Mouse (Mus musculus) heart, embryonic 11.5 days (tissue): ENCODE data around the gene Ccna1. TPM values are rescaled to one million over a fixed set of nuclear protein-coding genes. Genes with fewer than 3 reads are reported as not detected.

Experiments used
- ATAC-seq: fragments of 200-750 bp; cut with Nextera tagmentation; replicated peaks from 2 replicates; pipeline ENCODE4 v1.8.0; 2017; ENCODE audit warnings: moderate library complexity; ENCODE audit not compliant: insufficient number of reproducible peaks, low FRiP score, low TSS enrichment
- H3K27ac ChIP-seq: fragments of 300-500 bp; sonication (generic); 2 replicates; pipeline ENCODE4 v1.5.1; 2014; ENCODE audit warnings: mild to moderate bottlenecking, low read depth, low read length
- H3K27me3 ChIP-seq: fragments of 300-500 bp; sonication (generic); 2 replicates; pipeline ENCODE4 v1.6.1; 2014; ENCODE audit warnings: mild to moderate bottlenecking, low read length, mixed read lengths; ENCODE audit not compliant: control insufficient read depth, insufficient read depth
- H3K36me3 ChIP-seq: fragments of 300-500 bp; sonication (generic); 2 replicates; pipeline ENCODE4 v1.6.1; 2014; ENCODE audit warnings: mild to moderate bottlenecking, low read length, moderate library complexity, mixed read lengths; ENCODE audit not compliant: control insufficient read depth, insufficient read depth
- H3K4me1 ChIP-seq: fragments of 300-500 bp; sonication (generic); 2 replicates; pipeline ENCODE4 v1.6.1; 2014; ENCODE audit warnings: low read length; ENCODE audit not compliant: control insufficient read depth, insufficient read depth
- H3K4me2 ChIP-seq: fragments of 300-500 bp; sonication (generic); 2 replicates; pipeline ENCODE4 v1.6.1; 2014; ENCODE audit warnings: mild to moderate bottlenecking, moderate library complexity
- H3K4me3 ChIP-seq: fragments of 300-500 bp; sonication (generic); 2 replicates; pipeline ENCODE4 v1.5.1; 2014; ENCODE audit warnings: low read depth, low read length
- H3K9ac ChIP-seq: fragments of 300-500 bp; sonication (generic); 2 replicates; pipeline ENCODE4 v1.6.1; 2014; ENCODE audit warnings: mild to moderate bottlenecking, low read depth, low read length, moderate library complexity
- H3K9me3 ChIP-seq: fragments of 300-500 bp; sonication (generic); replicated peaks from 2 replicates; pipeline ENCODE4 v1.6.1; 2016; ENCODE audit warnings: low read length; ENCODE audit not compliant: control insufficient read depth
- WGBS: fragments of 180-500 bp; shearing (Covaris S2); extraction: QIAGEN DNeasy Blood & Tissue Kit; methylation state at CpG from one replicate; pipeline ENCODE4 v1.1.7; 2014; ENCODE audit not compliant: insufficient replicate concordance; 5-methylcytosine and 5-hydroxymethylcytosine counted together
- polyA plus RNA-seq: library from polyadenylated mRNA; unstranded; fragments of >200 nt; fragmentation: Nextera tagmentation; extraction: Ambion mirVana; gene quantifications from 2 replicates; pipeline ENCODE4 v1.2.1, GENCODE M21; 2014

Ccna1 gene
- polyA plus RNA-seq, 1 experiment from 2014 or later: 0.94 TPM

- H3K27me3 ChIP-seq: no peaks in the 10 kb centered on the region
- ATAC-seq: no peak
- no peaks in the 10 kb centered on the region for H3K36me3 ChIP-seq
- no peak overlapping the region for H3K9ac ChIP-seq
- no peak overlapping the region for H3K4me3 ChIP-seq
- WGBS: 72% methylated on average over 6 of the region's 6 CpGs
- no peak overlapping the region for H3K4me2 ChIP-seq
- no peaks in the 10 kb centered on the region for H3K9me3 ChIP-seq
- no peak overlapping the region for H3K27ac ChIP-seq
- H3K4me1 ChIP-seq: no peaks in the 10 kb centered on the region
Observed at GRCm38 (mm10) chr3:55078233-55078632, 22.9 kb upstream of the Ccna1 start.

- Histone ChIP-seq H3K4me1 (no peaks in the 10 kb centered on the region), H3K9me3 (no peaks in the 10 kb centered on the region), H3K27ac (no peak overlapping the region), H3K27me3 (no peaks in the 10 kb centered on the region), H3K4me3 (no peak overlapping the region), H3K9ac (no peak overlapping the region), H3K4me2 (no peak overlapping the region), H3K36me3 (no peaks in the 10 kb centered on the region)
- WGBS: 61% methylated on average over 3 of the region's 3 CpGs
- ATAC-seq: no peak
Observed at GRCm38 (mm10) chr3:55075294-55075648, 20.0 kb upstream of the Ccna1 start.

GRCm38 (mm10) chr3:55074576-55075293 is 19.4 kb upstream of the Ccna1 start:
- WGBS: 81% methylated on average over 6 of the region's 6 CpGs

GRCm38 (mm10) chr3:55067791-55068434 is 12.6 kb upstream of the Ccna1 start:
- Histone ChIP-seq H3K4me3 (no peak overlapping the region), H3K36me3 (no peaks in the 10 kb centered on the region), H3K27me3 (peaks cover 3% of the 10 kb centered on the region; the same call in 1 of the 2 replicates), H3K4me2 (no peak overlapping the region), H3K4me1 (no peaks in the 10 kb centered on the region), H3K9me3 (no peaks in the 10 kb centered on the region), H3K27ac (no peak overlapping the region), H3K9ac (no peak overlapping the region)
- 25% methylated on average over 7 of the region's 7 CpGs for WGBS
- ATAC-seq: no peak

More at GRCm38 (mm10) chr3:55074576-55075293, 19.4 kb upstream of the Ccna1 start:
- no peaks in the 10 kb centered on the region for H3K9me3 ChIP-seq
- no peaks in the 10 kb centered on the region for H3K27me3 ChIP-seq
- H3K4me1 ChIP-seq: no peaks in the 10 kb centered on the region
- no peak for ATAC-seq
- H3K27ac ChIP-seq: no peak overlapping the region
- no peaks in the 10 kb centered on the region for H3K36me3 ChIP-seq
- no peak overlapping the region for H3K4me2 ChIP-seq
- H3K4me3 ChIP-seq: no peak overlapping the region
- H3K9ac ChIP-seq: no peak overlapping the region

- Histone ChIP-seq H3K36me3 (no peaks in the 10 kb centered on the region), H3K27ac (no peak overlapping the region), H3K27me3 (peaks cover 3% of the 10 kb centered on the region; the same call in 1 of the 2 replicates), H3K4me3 (no peak overlapping the region), H3K4me1 (no peaks in the 10 kb centered on the region), H3K9me3 (no peaks in the 10 kb centered on the region), H3K9ac (no peak overlapping the region), H3K4me2 (no peak overlapping the region)
- WGBS: 67% methylated on average over 12 of the region's 12 CpGs
- ATAC-seq: no peak
Observed at GRCm38 (mm10) chr3:55066666-55067023, 11.3 kb upstream of the Ccna1 start.

GRCm38 (mm10) chr3:55065738-55066665 is 10.7 kb upstream of the Ccna1 start:
- H3K9me3 ChIP-seq: no peaks in the 10 kb centered on the region
- no peak overlapping the region for H3K9ac ChIP-seq
- H3K27me3 ChIP-seq: peaks cover 3% of the 10 kb centered on the region; the same call in 1 of the 2 replicates
- H3K36me3 ChIP-seq: no peaks in the 10 kb centered on the region
- H3K4me1 ChIP-seq: no peaks in the 10 kb centered on the region
- H3K27ac ChIP-seq: no peak overlapping the region
- no peak for ATAC-seq
- no peak overlapping the region for H3K4me2 ChIP-seq
- no peak overlapping the region for H3K4me3 ChIP-seq
- WGBS: 58% methylated on average over 14 of the region's 14 CpGs

GRCm38 (mm10) chr3:55064396-55064795 is 9.1 kb upstream of the Ccna1 start:
- Histone ChIP-seq H3K9ac (no peak overlapping the region), H3K36me3 (no peaks in the 10 kb centered on the region), H3K9me3 (no peaks in the 10 kb centered on the region), H3K27ac (no peak overlapping the region), H3K27me3 (peaks cover 3% of the 10 kb centered on the region; the same call in 1 of the 2 replicates), H3K4me3 (no peak overlapping the region), H3K4me2 (no peak overlapping the region), H3K4me1 (no peaks in the 10 kb centered on the region)
- WGBS: 5% methylated on average over 2 of the region's 2 CpGs
- no peak for ATAC-seq

GRCm38 (mm10) chr3:55062653-55063052 is 7.4 kb upstream of the Ccna1 start:
- no peak overlapping the region for H3K4me3 ChIP-seq
- H3K36me3 ChIP-seq: no peaks in the 10 kb centered on the region
- H3K4me2 ChIP-seq: no peak overlapping the region
- H3K9me3 ChIP-seq: no peaks in the 10 kb centered on the region
- WGBS: 68% methylated on average over 9 of the region's 9 CpGs
- H3K27ac ChIP-seq: no peak overlapping the region
- no peak for ATAC-seq
- H3K4me1 ChIP-seq: no peaks in the 10 kb centered on the region
- no peak overlapping the region for H3K9ac ChIP-seq
- H3K27me3 ChIP-seq: peaks cover 3% of the 10 kb centered on the region; the same call in 1 of the 2 replicates
